Mouse (Mus musculus): Measurements from ENCODE around the gene 2510002D24Rik. TPM values are rescaled to one million over a fixed set of nuclear protein-coding genes. Genes with fewer than 3 reads are reported as not detected.
A peak's percentile ranks its signal among the peaks of the same experiment; 100 is the strongest.

Gene 2510002D24Rik
- polyA plus RNA-seq, 2 experiments: 11.0 to 20.5 TPM

GRCm38 (mm10) chr16:18876091-18876441 lies 39.7 kb downstream of the 2510002D24Rik start:
- DNase-seq (ENCODE audit: low read depth in 3 of 3, low spot score in 3 of 3): no peak
- peak overlapping the region; percentile 99 for H3K4me2 ChIP-seq (ENCODE audit: low read depth)
- H3K9me3 ChIP-seq (ENCODE audit: control insufficient read depth, low read length): no peaks in the 10 kb centered on the region
- H3K27me3 ChIP-seq (ENCODE audit: control insufficient read depth, insufficient read depth, low read length): no peaks in the 10 kb centered on the region
- H3K4me3 ChIP-seq (ENCODE audit: insufficient read depth in 1 of 2, low read depth in 2 of 2, low read length in 2 of 2): peak overlapping the region; percentile 89 to 97
- H3K4me1 ChIP-seq (replicated peaks; ENCODE audit: control insufficient read depth in 2 of 2, insufficient read depth in 2 of 2, low read length in 1 of 2): peaks cover 13 to 14% of the 10 kb centered on the region in 2 experiments
- TF ChIP-seq CTCF (IDR thresholded peaks at IDR 0.05; ENCODE audit: low read depth): no peak
- TF ChIP-seq EP300 (IDR thresholded peaks at IDR 0.05; ENCODE audit: low read depth): no peak
- peaks cover 31% of the 10 kb centered on the region for H3K36me3 ChIP-seq (replicated peaks; ENCODE audit: control insufficient read depth, insufficient read depth, low read depth)
- H3K27ac ChIP-seq: peak overlapping the region; percentile 80
- under 1% methylated on average over 17 of the region's 17 CpGs for WGBS (ENCODE audit: insufficient replicate concordance)
- ATAC-seq (ENCODE audit: insufficient read depth): no peak; the same call in 1 of the 2 replicates
- peak overlapping the region; percentile 79 for H3K9ac ChIP-seq (replicated peaks)

GRCm38 (mm10) chr16:18876442-18877308 lies 40.3 kb downstream of the 2510002D24Rik start, which contains the start of the genes Mrpl40 and Hira:
Mrpl40 (minus strand) TSS chr16:18876862.
Hira (plus strand) TSS chr16:18877037.
- H3K4me1 ChIP-seq (replicated peaks; ENCODE audit: control insufficient read depth in 2 of 2, insufficient read depth in 2 of 2, low read length in 1 of 2): peaks cover 10 to 12% of the 10 kb centered on the region in 2 experiments
- H3K36me3 ChIP-seq (replicated peaks; ENCODE audit: control insufficient read depth, insufficient read depth, low read depth): peaks cover 25% of the 10 kb centered on the region
- peak within 1 kb of the TSS; percentile 99 for H3K4me2 ChIP-seq (ENCODE audit: low read depth)

GRCm38 (mm10) chr16:18877386-18878090 lies 41.2 kb downstream of the 2510002D24Rik start:
- ATAC-seq (ENCODE audit: insufficient read depth) (peak; percentile 9), DNase-seq (ENCODE audit: low read depth in 3 of 3, low spot score in 3 of 3) (peak in 2 of 3 experiments; percentile 41 to 60)
- no peaks in the 10 kb centered on the region for H3K27me3 ChIP-seq (ENCODE audit: control insufficient read depth, insufficient read depth, low read length)
- WGBS (ENCODE audit: insufficient replicate concordance): 1% methylated on average over 43 of the region's 43 CpGs
- H3K9ac ChIP-seq (replicated peaks): peak overlapping the region; percentile 92
- peak overlapping the region; percentile 99 for H3K4me2 ChIP-seq (ENCODE audit: low read depth)
- H3K9me3 ChIP-seq (ENCODE audit: control insufficient read depth, low read length): no peaks in the 10 kb centered on the region
- H3K4me1 ChIP-seq (replicated peaks; ENCODE audit: control insufficient read depth in 2 of 2, insufficient read depth in 2 of 2, low read length in 1 of 2): peaks cover 10 to 12% of the 10 kb centered on the region in 2 experiments
- peak overlapping the region; percentile 95 for H3K27ac ChIP-seq
- peak overlapping the region; percentile 80 to 97 for H3K4me3 ChIP-seq (ENCODE audit: insufficient read depth in 1 of 2, low read depth in 2 of 2, low read length in 2 of 2)
- H3K36me3 ChIP-seq (replicated peaks; ENCODE audit: control insufficient read depth, insufficient read depth, low read depth): peaks cover 17% of the 10 kb centered on the region
- TF ChIP-seq CTCF (IDR thresholded peaks at IDR 0.05; ENCODE audit: low read depth) (peak; percentile 53), EP300 (IDR thresholded peaks at IDR 0.05; ENCODE audit: low read depth) (no peak)

More at GRCm38 (mm10) chr16:18876442-18877308, 40.3 kb downstream of the 2510002D24Rik start, which contains the start of the genes Mrpl40 and Hira:
- no peak; the same call in 1 of the 2 replicates for TF ChIP-seq CTCF (IDR thresholded peaks at IDR 0.05; ENCODE audit: low read depth)
- TF ChIP-seq EP300 (IDR thresholded peaks at IDR 0.05; ENCODE audit: low read depth): peak; percentile 62
- Histone ChIP-seq H3K9me3 (ENCODE audit: control insufficient read depth, low read length) (no peaks in the 10 kb centered on the region), H3K27me3 (ENCODE audit: control insufficient read depth, insufficient read depth, low read length) (no peaks in the 10 kb centered on the region), H3K4me3 (ENCODE audit: insufficient read depth in 1 of 2, low read depth in 2 of 2, low read length in 2 of 2) (peak within 1 kb of the TSS; percentile 89 to 97), H3K9ac (replicated peaks) (peak within 1 kb of the TSS; percentile 92), H3K27ac (peak within 1 kb of the TSS; percentile 95)
- ATAC-seq (ENCODE audit: insufficient read depth) (peak; percentile 90), DNase-seq (ENCODE audit: low read depth in 3 of 3, low spot score in 3 of 3) (peak; percentile 84 to 88 (median 87))
- WGBS (ENCODE audit: insufficient replicate concordance): 0% methylated on average over 91 of the region's 93 CpGs

DNA sequence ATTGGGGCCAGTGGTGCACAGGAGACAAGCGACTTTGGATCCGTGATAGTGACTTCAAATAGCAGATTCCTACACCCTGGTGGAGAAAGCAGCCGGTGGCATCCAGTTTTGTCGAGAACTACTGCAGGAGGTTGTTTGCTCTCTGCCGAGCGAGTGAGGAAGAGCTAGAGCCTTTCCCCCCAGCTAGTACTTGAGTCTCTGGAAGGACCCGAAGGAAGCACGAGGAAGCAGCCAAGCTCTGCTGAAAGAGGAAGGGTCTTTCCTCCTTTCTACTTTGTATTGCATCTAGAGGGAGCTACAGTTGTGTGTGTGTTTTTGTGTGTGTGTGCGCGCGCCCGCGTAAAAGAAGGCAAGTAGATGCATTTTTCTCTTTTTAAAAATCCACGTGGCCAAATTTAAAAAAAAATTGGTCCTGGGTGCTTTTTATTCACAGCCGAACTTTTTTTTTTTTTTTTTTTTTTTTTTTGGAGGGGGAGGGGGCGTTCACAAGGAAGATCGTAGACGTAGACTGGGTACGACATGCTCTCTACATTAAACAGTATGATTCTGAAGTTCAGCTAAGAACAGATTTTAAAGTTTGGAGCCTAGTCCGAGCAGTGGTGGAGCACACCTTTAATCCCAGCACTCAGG lies 41.8 kb downstream of the 2510002D24Rik start:
- DNase-seq (ENCODE audit: low read depth in 3 of 3, low spot score in 3 of 3): no peak
- WGBS (ENCODE audit: insufficient replicate concordance): 14% methylated on average over 20 of the region's 20 CpGs
- Histone ChIP-seq H3K27me3 (ENCODE audit: control insufficient read depth, insufficient read depth, low read length) (no peaks in the 10 kb centered on the region), H3K27ac (peak overlapping the region; percentile 95), H3K36me3 (replicated peaks; ENCODE audit: control insufficient read depth, insufficient read depth, low read depth) (peaks cover 13% of the 10 kb centered on the region), H3K4me1 (replicated peaks; ENCODE audit: control insufficient read depth in 2 of 2, insufficient read depth in 2 of 2, low read length in 1 of 2) (peaks cover 10 to 12% of the 10 kb centered on the region in 2 experiments), H3K4me3 (ENCODE audit: insufficient read depth in 1 of 2, low read depth in 2 of 2, low read length in 2 of 2) (peak overlapping the region; percentile 80 to 97), H3K9ac (replicated peaks) (peak overlapping the region; percentile 92), H3K4me2 (ENCODE audit: low read depth) (peak overlapping the region; percentile 99), H3K9me3 (ENCODE audit: control insufficient read depth, low read length) (no peaks in the 10 kb centered on the region)
- TF ChIP-seq CTCF (IDR thresholded peaks at IDR 0.05; ENCODE audit: low read depth) (no peak), EP300 (IDR thresholded peaks at IDR 0.05; ENCODE audit: low read depth) (no peak)
- no peak for ATAC-seq (ENCODE audit: insufficient read depth)

Data from liver, embryonic 14.5 days (tissue).